In genomic region chr12:76592213-76592612, GRCm38 (mm10) we compare ENCODE assay signal across 9 mouse cellular contexts.
A peak's percentile ranks its signal among the peaks of the same experiment; 100 is the strongest.
DNase-seq lines count a peak whose midpoint lies in the region; ATAC-seq and TF ChIP-seq lines count a peak whose summit lies in the region.
"Had no signal": no experiment of that assay in that cellular context is flagged by ENCODE, and none has a peak within 500 bp of the region (broad histone marks: within the 10 kb centered on the region; RNA-seq: fewer than 3 reads in every experiment).

No protein-coding gene starts in this region.

- H3K79me2 ChIP-seq in heart, adult 2 months (replicated peaks; ENCODE audit: control insufficient read depth, insufficient read depth, low read length), result no peaks in the 10 kb centered on the region

- no peak for TF ChIP-seq POLR2A in heart, adult 2 months (IDR thresholded peaks at IDR 0.05; ENCODE audit: insufficient read depth, low read depth, low read length)

- H3K4me2 ChIP-seq in heart, embryonic 11.5 days, result no peak overlapping the region
- H3K4me2 ChIP-seq: neural tube, embryonic 12.5 days had no signal

- H3K4me3 ChIP-seq in heart, adult 2 months, result no peak overlapping the region
- H3K4me3 ChIP-seq in heart, embryonic 11.5 days (ENCODE audit: low read depth, low read length), result no peak overlapping the region
- H3K4me3 ChIP-seq: neural tube, embryonic 12.5 days had no signal

- H3K36me3 ChIP-seq in heart, adult 2 months (ENCODE audit: control insufficient read depth, insufficient read depth, low read length), result no peaks in the 10 kb centered on the region
- no peaks in the 10 kb centered on the region for H3K36me3 ChIP-seq in heart, embryonic 11.5 days (ENCODE audit: control insufficient read depth, insufficient read depth, low read length)
- H3K36me3 ChIP-seq: neural tube, embryonic 12.5 days had no signal

- no peak for ATAC-seq in heart, embryonic 11.5 days (replicated peaks; ENCODE audit: insufficient number of reproducible peaks, low FRiP score, low TSS enrichment)

- no peak for TF ChIP-seq EP300 in heart, adult 2 months (IDR thresholded peaks at IDR 0.05; ENCODE audit: insufficient read depth, low read depth, low read length)

- WGBS in heart, adult 2 months, result 57% methylated on average over 1 of the region's 1 CpGs
- WGBS in heart, embryonic 11.5 days (ENCODE audit: insufficient replicate concordance), result 56% methylated on average over 1 of the region's 1 CpGs

- no peaks in the 10 kb centered on the region for H3K9me3 ChIP-seq in heart, embryonic 11.5 days (replicated peaks; ENCODE audit: control insufficient read depth, low read length)
- H3K9me3 ChIP-seq: neural tube, embryonic 12.5 days had no signal

- no peaks in the 10 kb centered on the region for H3K27me3 ChIP-seq in heart, adult 2 months (ENCODE audit: control insufficient read depth, insufficient read depth, low read length)
- H3K27me3 ChIP-seq in heart, embryonic 11.5 days (ENCODE audit: control insufficient read depth, insufficient read depth, low read length), result no peaks in the 10 kb centered on the region
- H3K27me3 ChIP-seq: neural tube, embryonic 12.5 days had no signal

- DNase-seq in heart, adult 2 months, result peak in 1 of 2 experiments; percentile 39
- DNase-seq in right cerebral cortex, postnatal 14 days, result peak; percentile 44
- no peak for DNase-seq in right cerebral cortex, postnatal 10 days (ENCODE audit: low spot score in 2 of 2)
- DNase-seq in c-Kit-positive CD71-negative TER-119-negative erythroid progenitor cells, embryonic 14.5 days (ENCODE audit: low read depth), result peak; percentile 52
- peak; percentile 76 for DNase-seq in kidney, postnatal 10 days
- DNase-seq in retina, postnatal 7 days (ENCODE audit: low read depth, low spot score), result peak; percentile 43
- no peak for DNase-seq in heart, adult 11 months

- H3K4me1 ChIP-seq in heart, adult 2 months (ENCODE audit: control insufficient read depth, insufficient read depth, low read length), result peaks cover 33% of the 10 kb centered on the region
- H3K4me1 ChIP-seq in heart, embryonic 11.5 days (ENCODE audit: control insufficient read depth, insufficient read depth, low read length), result peaks cover 5% of the 10 kb centered on the region; the same call in 1 of the 2 replicates

- H3K27ac ChIP-seq in heart, adult 2 months, result no peak overlapping the region
- H3K27ac ChIP-seq in heart, embryonic 11.5 days (ENCODE audit: low read depth, low read length), result no peak overlapping the region
- H3K27ac ChIP-seq: neural tube, embryonic 12.5 days had no signal

- intact Hi-C loops in heart, adult 2 months (cut with DNase I), result loop anchor here (2.0 to 5.0 kb wide), 3 partner anchors 115 to 213 kb away; no protein-coding TSS in a partner anchor

- H3K9ac ChIP-seq in heart, adult 2 months (ENCODE audit: low read depth, low read length), result no peak overlapping the region
- H3K9ac ChIP-seq in heart, embryonic 11.5 days (ENCODE audit: low read depth, low read length), result no peak overlapping the region
- H3K9ac ChIP-seq: neural tube, embryonic 12.5 days had no signal

- TF ChIP-seq CTCF in heart, adult 2 months (IDR thresholded peaks at IDR 0.05), result peak; percentile 84

Comparison
In these comparisons a context has a peak if more than half of its experiments do, and no peak if none do; other contexts are left out.
1. DNase-seq: peak in right cerebral cortex, postnatal 14 days (single experiment), c-Kit-positive CD71-negative TER-119-negative erythroid progenitor cells, embryonic 14.5 days (single experiment), kidney, postnatal 10 days (single experiment) and retina, postnatal 7 days (single experiment); none in right cerebral cortex, postnatal 10 days (0 of 2) and heart, adult 11 months (single experiment).